Mouse (Mus musculus) heart, postnatal 0 days (tissue): ENCODE data around the gene B4galnt1.

ENCODE experiments used
- CTCF ChIP-seq: IDR thresholded peaks from 2 replicates; pipeline ENCODE4 v1.5.1; 2016; ENCODE audit warnings: antibody characterized with exemption, control low read depth, low read depth
- EP300 ChIP-seq: IDR thresholded peaks from 2 replicates; pipeline ENCODE4 v1.6.1; 2016; ENCODE audit warnings: antibody characterized with exemption, low read depth

DNA sequence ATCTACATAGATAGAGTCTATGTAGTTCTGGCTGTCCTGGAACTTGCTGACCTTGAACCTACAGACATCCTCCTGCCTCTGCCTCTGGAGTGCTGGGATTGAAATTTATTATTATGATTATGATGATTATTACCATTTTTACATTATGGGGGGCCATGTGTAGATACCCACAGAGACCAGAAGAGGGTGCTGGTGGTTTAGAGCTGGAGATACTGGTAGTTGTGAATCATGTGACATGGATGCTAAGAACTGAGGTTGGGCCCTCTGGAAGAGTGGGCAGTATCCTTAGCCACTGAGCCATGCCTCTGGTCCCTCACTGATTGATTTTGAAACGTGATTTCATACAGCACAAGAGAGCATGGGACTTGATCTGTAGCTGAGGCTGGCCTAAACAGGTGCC lies 21.4 kb downstream of the B4galnt1 start:
- TF ChIP-seq EP300 (no peak), CTCF (peak; percentile 17; the same call in 1 of the 2 replicates)
